ENCODE assay signal across 15 mouse cellular contexts in genomic region chr14:12428021-12428654, GRCm38 (mm10).
A peak's percentile ranks its signal among the peaks of the same experiment; 100 is the strongest.
DNase-seq lines count a peak whose midpoint lies in the region; ATAC-seq lines count a peak whose summit lies in the region.
"Had no signal": no experiment of that assay in that cellular context is flagged by ENCODE, and none has a peak within 500 bp of the region (broad histone marks: within the 10 kb centered on the region; RNA-seq: fewer than 3 reads in every experiment).

No protein-coding gene starts in this region.

- no peaks in the 10 kb centered on the region for H3K27me3 ChIP-seq in heart, embryonic 11.5 days (ENCODE audit: control insufficient read depth, insufficient read depth, low read length)
- H3K27me3 ChIP-seq: embryonic facial prominence, embryonic 12.5 days; limb, embryonic 15.5 days; lung, embryonic 15.5 days had no signal

- H3K9me3 ChIP-seq in heart, embryonic 11.5 days (replicated peaks; ENCODE audit: control insufficient read depth, low read length): no peaks in the 10 kb centered on the region
- H3K9me3 ChIP-seq: embryonic facial prominence, embryonic 12.5 days; limb, embryonic 15.5 days; lung, embryonic 15.5 days had no signal

- no peak overlapping the region for H3K4me2 ChIP-seq in heart, embryonic 11.5 days
- H3K4me2 ChIP-seq: embryonic facial prominence, embryonic 12.5 days; limb, embryonic 15.5 days; lung, embryonic 15.5 days had no signal

- H3K27ac ChIP-seq in heart, embryonic 11.5 days (ENCODE audit: low read depth, low read length): no peak overlapping the region
- H3K27ac ChIP-seq: embryonic facial prominence, embryonic 12.5 days; limb, embryonic 15.5 days; lung, embryonic 15.5 days had no signal

- intact Hi-C loops in heart, postnatal 10 days (cut with DNase I): no loop called here
- intact Hi-C loops in left cerebral cortex, postnatal 4 days (cut with DNase I): no loop called here

- no peak overlapping the region for H3K9ac ChIP-seq in heart, embryonic 11.5 days (ENCODE audit: low read depth, low read length)
- H3K9ac ChIP-seq: embryonic facial prominence, embryonic 12.5 days; limb, embryonic 15.5 days; lung, embryonic 15.5 days had no signal

- WGBS in heart, embryonic 11.5 days (ENCODE audit: insufficient replicate concordance): 69% methylated on average over 8 of the region's 8 CpGs

- H3K36me3 ChIP-seq in heart, embryonic 11.5 days (ENCODE audit: control insufficient read depth, insufficient read depth, low read length): no peaks in the 10 kb centered on the region
- H3K36me3 ChIP-seq: embryonic facial prominence, embryonic 12.5 days; limb, embryonic 15.5 days; lung, embryonic 15.5 days had no signal

- no peak overlapping the region for H3K4me3 ChIP-seq in heart, embryonic 11.5 days (ENCODE audit: low read depth, low read length)
- H3K4me3 ChIP-seq: embryonic facial prominence, embryonic 12.5 days; limb, embryonic 15.5 days; lung, embryonic 15.5 days; myocyte had no signal

- H3K4me1 ChIP-seq in heart, embryonic 11.5 days (ENCODE audit: control insufficient read depth, insufficient read depth, low read length): no peaks in the 10 kb centered on the region
- H3K4me1 ChIP-seq: embryonic facial prominence, embryonic 12.5 days; limb, embryonic 15.5 days; lung, embryonic 15.5 days had no signal

- no peak for ATAC-seq in heart, embryonic 11.5 days (replicated peaks; ENCODE audit: insufficient number of reproducible peaks, low FRiP score, low TSS enrichment)
- no peak for ATAC-seq in erythroid progenitor cell, adult 5-6 weeks (replicated peaks; ENCODE audit: low FRiP score, poor library complexity, severe bottlenecking)
- ATAC-seq: CD4-positive, CD25-positive, alpha-beta regulatory T cell, adult 4 months; intestine, postnatal 0 days had no signal

- peak; percentile 4 for DNase-seq in heart, postnatal 10 days
- DNase-seq in right cerebral cortex, adult 18-20 months: peak; percentile 69
- no peak for DNase-seq in right cerebral cortex, postnatal 25 days
- DNase-seq in left cerebral cortex, postnatal 4 days: peak; percentile 16
- DNase-seq in telencephalon, adult 2 months (ENCODE audit: low read depth, low spot score): peak; percentile 55
- DNase-seq in B cell, adult 2 months: no peak
- DNase-seq: cerebellum, postnatal 25 days had no signal

Comparison
In these comparisons a context has a peak if more than half of its experiments do, and no peak if none do; other contexts are left out.
1. DNase-seq: peak in heart, postnatal 10 days (2 of 2), right cerebral cortex, adult 18-20 months (single experiment), left cerebral cortex, postnatal 4 days (single experiment) and telencephalon, adult 2 months (single experiment); none in right cerebral cortex, postnatal 25 days (single experiment) and B cell, adult 2 months (0 of 2).